Mouse (Mus musculus): ENCODE data around the gene Mars. TPM values are rescaled to one million over a fixed set of nuclear protein-coding genes. Genes with fewer than 3 reads are reported as not detected.

Gene Mars
- total and polyA plus RNA-seq, 3 experiments: 147 to 195 TPM; not detected in 1

DNA sequence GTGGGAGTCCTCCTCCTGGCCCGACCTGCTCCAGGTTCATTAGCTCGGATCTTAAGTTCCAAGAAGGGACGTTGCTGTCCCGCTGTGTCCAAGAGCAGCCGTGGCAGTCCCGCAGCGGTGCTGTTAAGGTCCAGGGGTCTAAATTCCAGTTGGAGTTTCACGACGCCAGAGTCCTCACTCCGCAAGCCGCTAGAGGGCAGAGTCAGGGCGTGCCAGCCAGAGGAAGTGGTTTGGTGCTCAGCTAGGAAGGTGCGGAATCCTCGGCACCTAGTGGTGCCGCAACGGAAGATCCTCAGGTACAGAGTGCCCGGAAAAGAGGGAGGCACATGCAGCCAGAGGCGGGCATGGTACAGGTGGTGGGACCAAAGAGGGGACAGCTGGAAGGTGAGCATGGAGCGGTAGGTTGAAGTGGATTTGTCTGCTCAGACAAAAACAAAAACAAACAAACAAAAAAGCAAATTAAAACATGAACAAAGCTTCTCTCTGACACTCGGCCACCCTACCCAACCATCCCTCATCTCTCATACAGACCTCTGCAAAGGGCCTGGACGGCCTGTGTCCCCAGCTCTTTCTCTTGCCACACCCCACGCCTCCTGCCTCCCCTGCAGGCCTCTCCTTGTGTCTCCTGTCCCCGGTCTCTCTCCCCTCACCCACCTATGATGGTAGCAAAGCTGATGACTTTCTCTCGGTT, 39.2 kb upstream of the Mars start:
- Histone ChIP-seq H3K79me2 (ENCODE audit: control insufficient read depth, insufficient read depth, low read length, poor library complexity) (no peaks in the 10 kb centered on the region), H3K27ac (ENCODE audit: control insufficient read depth, low read depth, low read length) (no peak overlapping the region), H3K4me3 (ENCODE audit: control insufficient read depth in 1 of 2, insufficient read depth in 1 of 2, low read depth in 2 of 2, low read length in 2 of 2) (peak overlapping the region; percentile 46 to 67), H3K9me3 (replicated peaks; ENCODE audit: insufficient read depth, low read length) (no peaks in the 10 kb centered on the region), H3K4me1 (ENCODE audit: control insufficient read depth in 1 of 2, insufficient read depth in 2 of 2, low read length in 2 of 2) (peaks cover 0 to 14% of the 10 kb centered on the region in 2 experiments; a peak in 2 of 4 replicates), H3K36me3 (ENCODE audit: control insufficient read depth in 1 of 2, insufficient read depth in 2 of 2, low read length in 2 of 2) (no peaks in the 10 kb centered on the region), H3K9ac (ENCODE audit: control insufficient read depth, low read depth, low read length, poor library complexity, severe bottlenecking) (peak overlapping the region; percentile 55), H3K27me3 (ENCODE audit: control insufficient read depth in 1 of 2, insufficient read depth in 2 of 2, low read length in 2 of 2) (peaks cover 0 to 1% of the 10 kb centered on the region in 2 experiments; a peak in 2 of 4 replicates)
- DNase-seq (ENCODE audit: low read depth, low spot score): peak; percentile 87
- TF ChIP-seq POLR2AphosphoS5 (IDR thresholded peaks at IDR 0.05; ENCODE audit: borderline replicate concordance, low read depth, low read length) (no peak), NRF1 (IDR thresholded peaks at IDR 0.05; ENCODE audit: insufficient read depth, low read depth, low read length, poor library complexity, severe bottlenecking) (no peak), USF2 (IDR thresholded peaks at IDR 0.05; ENCODE audit: borderline replicate concordance in 1 of 2, insufficient read depth in 1 of 2, low read depth in 1 of 2, low read length in 2 of 2) (no peak), GATA1 (IDR thresholded peaks at IDR 0.05; ENCODE audit: low read depth, low read length) (no peak), ELF1 (IDR thresholded peaks at IDR 0.05; ENCODE audit: low read depth, low read length) (peak; percentile 68), ZC3H11A (IDR thresholded peaks at IDR 0.05; ENCODE audit: low read depth, low read length) (peak; percentile 34; the same call in 1 of the 2 replicates), E2F4 (IDR thresholded peaks at IDR 0.05; ENCODE audit: borderline replicate concordance, low read depth, low read length) (no peak), MXI1 (IDR thresholded peaks at IDR 0.05; ENCODE audit: low read depth, low read length) (peak; percentile 63; the same call in 1 of the 2 replicates), ZMIZ1 (IDR thresholded peaks at IDR 0.05; ENCODE audit: low read depth, low read length) (0 out of 2 replicates have a peak, but pooled peaks have one; percentile 60), MAZ (IDR thresholded peaks at IDR 0.05; ENCODE audit: low read depth, low read length) (peak; percentile 51; the same call in 1 of the 2 replicates), SMC3 (IDR thresholded peaks at IDR 0.05; ENCODE audit: low read depth, low read length) (peak; percentile 63), CHD2 (IDR thresholded peaks at IDR 0.05; ENCODE audit: low read length) (no peak), POLR2AphosphoS2 (IDR thresholded peaks at IDR 0.05; ENCODE audit: low read length) (no peak), GABPA (IDR thresholded peaks at IDR 0.05; ENCODE audit: low read depth, low read length) (no peak), NELFE (IDR thresholded peaks at IDR 0.05; ENCODE audit: low read depth, low read length) (peak; percentile 57), CTCF (IDR thresholded peaks at IDR 0.05 in 2 of 3, conservative IDR thresholded peaks at IDR 0.05 in 1 of 3; ENCODE audit: control insufficient read depth in 1 of 3, insufficient read depth in 1 of 3, low read depth in 2 of 3, low read length in 3 of 3, poor library complexity in 1 of 3, severe bottlenecking in 1 of 3) (peak; percentile 91 to 93 (median 92)), POLR2A (IDR thresholded peaks at IDR 0.05; ENCODE audit: control insufficient read depth in 1 of 2, insufficient read depth in 1 of 2, low read depth in 1 of 2, low read length in 2 of 2, poor library complexity in 1 of 2) (peak; percentile 46 to 63; a peak in 2 of 4 replicates), JUND (IDR thresholded peaks at IDR 0.05; ENCODE audit: low read depth, low read length) (no peak), BHLHE40 (IDR thresholded peaks at IDR 0.05; ENCODE audit: borderline replicate concordance, low read depth, low read length) (no peak), KAT2A (conservative IDR thresholded peaks at IDR 0.05; ENCODE audit: low read depth, low read length) (no peak), RAD21 (IDR thresholded peaks at IDR 0.05; ENCODE audit: low read depth, low read length) (peak; percentile 58), EP300 (IDR thresholded peaks at IDR 0.05; ENCODE audit: low read depth in 1 of 2, low read length in 2 of 2) (no peak; a peak in 1 of 4 replicates), TCF12 (IDR thresholded peaks at IDR 0.05; ENCODE audit: low read depth, low read length) (peak; percentile 22; the same call in 1 of the 2 replicates), MAFK (IDR thresholded peaks at IDR 0.05; ENCODE audit: borderline replicate concordance, low read depth, low read length) (no peak), TBP (IDR thresholded peaks at IDR 0.05; ENCODE audit: low read depth, low read length) (peak; percentile 36; the same call in 1 of the 2 replicates), ZNF384 (IDR thresholded peaks at IDR 0.05; ENCODE audit: low read depth, low read length) (no peak), ZKSCAN1 (IDR thresholded peaks at IDR 0.05; ENCODE audit: low read depth, low read length) (no peak), CHD1 (IDR thresholded peaks at IDR 0.05; ENCODE audit: low read depth, low read length) (no peak), MEF2A (IDR thresholded peaks at IDR 0.05; ENCODE audit: extremely low read depth, insufficient replicate concordance, low read depth, low read length, poor library complexity, severe bottlenecking) (no peak), RCOR1 (IDR thresholded peaks at IDR 0.05; ENCODE audit: low read depth, low read length) (no peak), HCFC1 (IDR thresholded peaks at IDR 0.05; ENCODE audit: low read depth, low read length) (0 out of 2 replicates have a peak, but pooled peaks have one; percentile 41), MYB (IDR thresholded peaks at IDR 0.05; ENCODE audit: low read depth, low read length) (no peak), ETS1 (IDR thresholded peaks at IDR 0.05; ENCODE audit: low read depth, low read length) (no peak), UBTF (IDR thresholded peaks at IDR 0.05; ENCODE audit: borderline replicate concordance, insufficient read depth, low read depth, low read length) (no peak), TAL1 (IDR thresholded peaks at IDR 0.05; ENCODE audit: low read length) (no peak)
